Mouse (Mus musculus) liver, embryonic 14.5 days (tissue): ENCODE data around the gene Adgrb2.

Experiments used
- CTCF ChIP-seq: IDR thresholded peaks from 2 replicates; pipeline ENCODE4 v1.5.1; 2016; ENCODE audit warnings: antibody characterized with exemption, low read depth, control low read depth
- EP300 ChIP-seq: IDR thresholded peaks from 2 replicates; pipeline ENCODE4 v1.6.1; 2016; ENCODE audit warnings: antibody characterized with exemption, low read depth

DNA sequence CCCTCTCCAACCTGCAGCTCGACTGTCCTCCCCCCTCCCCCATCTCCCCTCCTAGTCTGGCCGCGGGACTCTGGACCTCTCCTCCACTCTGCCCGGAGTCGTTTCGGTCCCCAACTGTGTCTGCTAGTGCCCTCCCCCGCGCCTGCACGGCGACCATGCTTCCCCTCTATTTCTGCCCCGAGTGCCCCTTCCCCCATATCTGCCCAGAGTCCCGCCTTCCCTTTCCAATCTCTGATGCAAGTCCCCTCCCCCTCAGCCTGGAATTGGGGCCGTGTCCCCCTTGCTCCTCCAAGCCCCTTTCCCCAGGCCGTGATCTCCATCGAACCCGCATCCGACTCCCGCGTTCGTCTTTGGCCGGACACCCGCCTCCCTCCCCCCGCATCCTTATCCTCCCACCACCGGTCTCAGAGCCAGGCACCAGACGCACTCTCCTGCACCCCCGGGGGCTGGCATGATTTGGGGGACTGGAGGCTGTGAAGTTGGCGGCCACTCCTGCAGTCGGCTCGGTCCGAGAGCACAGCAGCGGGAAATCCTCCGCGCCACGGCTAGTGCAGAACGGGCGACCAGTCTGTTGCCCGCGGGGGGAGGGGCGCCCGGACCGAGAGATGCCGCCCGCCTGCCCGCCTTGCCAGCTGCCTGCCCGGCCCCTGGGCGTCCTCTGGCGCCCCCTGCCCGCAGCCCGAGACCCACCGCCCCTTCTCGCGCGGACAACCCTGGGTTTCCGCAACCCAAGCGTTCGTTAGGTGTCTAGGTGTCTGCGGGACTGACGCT lies 1.2 kb downstream of the Adgrb2 start:
- TF ChIP-seq CTCF (no peak), EP300 (no peak)
